Mouse (Mus musculus) heart, postnatal 0 days (tissue): ENCODE measurements at regions not wholly inside any gene's neighbourhood (a gene's known extent, or its start where the extent isn't known, plus 50 kb on each side); places are given as distances from the start of the nearest gene placed in this dataset.

Experiments
- CTCF ChIP-seq: IDR thresholded peaks from 2 replicates; pipeline ENCODE4 v1.5.1; 2016; ENCODE audit warnings: antibody characterized with exemption, control low read depth, low read depth
- EP300 ChIP-seq: IDR thresholded peaks from 2 replicates; pipeline ENCODE4 v1.6.1; 2016; ENCODE audit warnings: antibody characterized with exemption, low read depth

DNA sequence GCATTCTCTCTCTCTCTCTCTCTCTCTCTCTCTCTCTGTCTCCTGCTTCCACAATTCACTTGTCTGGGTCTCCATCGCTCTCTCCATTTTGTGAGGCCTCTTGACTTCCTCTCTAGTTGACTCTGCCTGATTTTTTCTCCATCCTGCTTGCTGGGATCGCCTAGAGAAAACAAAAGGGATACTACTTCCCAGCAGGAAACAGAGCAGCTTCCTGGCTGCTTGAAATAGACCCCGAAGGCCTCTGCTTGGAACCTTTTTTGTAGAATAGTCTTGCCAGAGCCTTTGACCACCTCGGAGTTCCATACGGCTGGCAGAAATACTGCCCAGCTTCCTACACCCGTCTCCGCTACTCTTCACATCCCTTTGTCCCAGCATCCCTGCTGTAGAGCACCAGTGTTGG, 210.7 kb downstream of the Zfp36l1 start:
- no peak for TF ChIP-seq CTCF
- 0 out of 2 replicates have a peak, but pooled peaks have one; percentile 35 for TF ChIP-seq EP300
